Mouse (Mus musculus): Measurements from ENCODE around the gene Fig4.

Fig4 gene

GRCm38 (mm10) chr10:41302689-41303431, at the start of gene Fig4:
Fig4 (minus strand) TSS chr10:41303260.
- peak; percentile 90 to 94 for DNase-seq

DNA sequence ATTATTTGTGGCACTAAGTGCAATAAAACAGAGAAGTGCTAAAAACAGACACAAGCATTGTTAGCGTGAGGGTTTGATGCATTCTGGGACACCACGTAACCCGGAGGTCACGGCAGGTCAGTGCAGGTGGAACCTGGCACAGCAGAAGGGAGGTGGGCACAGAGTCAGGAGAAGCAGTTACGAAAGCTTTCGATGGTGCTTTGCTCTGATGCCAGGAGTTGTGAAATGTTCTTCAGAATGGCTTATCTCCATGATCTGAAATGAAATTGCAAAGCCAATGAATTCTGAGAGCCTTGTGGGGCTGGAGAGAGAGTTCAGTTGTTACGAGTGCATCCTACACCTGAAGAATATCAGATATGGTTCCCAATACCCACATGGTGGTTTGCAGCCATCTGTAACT, 38.3 kb upstream of the Fig4 start:
- no peak for DNase-seq

GRCm38 (mm10) chr10:41332533-41333043, 29.5 kb upstream of the Fig4 start:
- no peak for DNase-seq

- DNase-seq, result no peak
Measured at GRCm38 (mm10) chr10:41315866-41316265, 12.8 kb upstream of the Fig4 start.

DNA sequence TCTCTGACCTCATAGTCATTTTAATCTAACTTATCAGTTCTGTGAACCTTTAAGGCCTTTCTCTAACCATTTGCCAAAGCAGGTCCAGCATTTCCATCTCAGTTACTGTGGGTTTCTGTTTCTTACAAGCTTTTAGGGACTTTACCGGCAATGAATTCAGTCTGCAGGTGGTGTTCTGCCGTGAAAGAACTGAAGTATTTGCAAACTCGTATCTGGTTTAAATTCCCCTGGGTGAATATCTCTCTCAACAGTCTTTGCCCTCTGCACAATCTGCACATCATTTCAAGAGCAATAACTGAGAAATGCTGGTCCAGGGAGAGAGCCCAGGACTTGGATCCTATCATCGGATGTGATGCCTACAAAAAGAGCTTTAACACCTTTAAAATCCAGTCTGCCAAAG, 5.1 kb upstream of the Fig4 start:
- DNase-seq, result no peak

GRCm38 (mm10) chr10:41304961-41305455, 1.9 kb upstream of the Fig4 start:
- no peak for DNase-seq

DNA sequence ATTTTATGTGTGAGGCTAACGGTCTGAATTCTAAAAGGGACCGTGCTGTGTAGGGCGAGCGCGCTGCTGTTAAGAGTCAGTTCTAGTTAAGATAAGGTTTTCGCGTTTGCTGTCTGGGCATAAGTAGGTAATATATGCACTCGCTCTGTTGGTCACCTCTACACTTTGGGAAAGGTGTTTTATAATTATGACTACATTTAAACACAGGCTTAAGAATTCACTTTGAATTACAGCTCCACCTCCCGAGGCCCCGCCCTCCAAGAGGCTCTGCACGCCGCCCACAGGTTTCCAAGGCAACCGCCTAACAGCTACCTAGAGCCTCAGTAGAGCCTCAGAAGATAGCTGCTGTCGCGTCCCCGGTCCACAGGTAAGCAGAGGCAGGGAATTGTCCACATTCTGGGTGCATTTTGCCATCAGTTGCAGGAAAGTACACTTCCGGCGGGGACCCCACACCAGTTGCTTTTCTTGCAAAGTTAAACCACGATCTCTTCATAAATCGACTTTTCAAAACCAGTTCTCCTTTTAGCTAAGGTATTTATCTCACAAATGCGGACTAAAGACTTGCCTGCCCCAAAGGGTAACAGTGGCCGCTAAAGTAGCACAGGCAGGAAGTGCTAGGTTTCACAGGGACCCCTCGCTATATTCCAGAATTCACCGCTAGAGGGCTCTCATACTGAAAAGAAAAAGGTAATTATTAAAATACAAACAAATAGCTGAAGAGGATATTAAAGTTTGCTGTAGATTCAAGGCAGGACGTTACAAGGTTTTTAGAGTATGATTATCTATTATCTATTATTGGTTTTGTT, 782 bp upstream of the Fig4 start, which contains the start of gene Ak9:
Gene Ak9, plus strand, starts transcription at position 342 of the 806 bp plus-strand sequence.
- DNase-seq, result peak; percentile 88 to 93

DNA sequence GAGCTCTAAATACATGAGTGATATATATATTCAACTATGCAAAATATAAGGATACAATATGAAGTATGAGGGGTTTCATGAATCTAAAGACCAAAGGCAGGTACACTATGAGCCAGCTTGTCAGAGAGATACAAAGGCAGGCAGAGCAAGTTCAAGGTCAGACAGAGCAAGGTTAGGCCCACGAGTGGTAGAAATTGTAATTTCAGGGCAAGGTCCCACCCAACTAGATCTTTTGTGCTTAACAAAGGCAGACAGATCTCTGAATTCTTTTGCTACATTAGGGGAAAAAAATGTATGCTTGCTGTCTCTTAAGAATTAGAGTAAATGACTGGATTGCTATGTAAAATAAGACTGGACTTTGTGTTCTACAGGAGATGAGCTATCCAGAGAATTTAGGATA, 2.9 kb downstream of the Fig4 start:
- DNase-seq, result no peak

GRCm38 (mm10) chr10:41295145-41295544, 7.9 kb downstream of the Fig4 start:
- DNase-seq, result peak in 1 of 2 experiments; percentile 19

DNA sequence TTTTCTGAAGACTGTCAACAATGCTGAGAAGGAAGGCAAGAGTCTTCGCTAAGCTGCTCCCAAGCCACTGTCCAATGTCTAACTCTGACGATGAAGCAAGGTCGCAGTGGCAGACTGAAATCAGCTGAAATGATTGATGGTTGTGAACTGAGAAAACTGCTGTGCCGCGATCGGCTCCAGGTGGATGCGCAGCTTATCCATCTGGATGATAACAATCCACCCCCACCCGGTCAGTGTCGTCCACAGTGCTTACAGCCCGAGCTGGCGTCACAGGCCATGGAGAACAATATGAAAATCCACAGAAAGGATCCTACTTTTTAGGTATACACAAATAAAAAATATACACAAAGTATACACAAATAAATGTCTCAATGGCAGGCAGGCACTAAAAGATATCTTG, 8.3 kb downstream of the Fig4 start:
- no peak for DNase-seq

GRCm38 (mm10) chr10:41293019-41293418, 10.0 kb downstream of the Fig4 start:
- DNase-seq, result peak; percentile 32 to 46

- no peak for DNase-seq
Measured at GRCm38 (mm10) chr10:41291021-41291420, 12.0 kb downstream of the Fig4 start.

DNA sequence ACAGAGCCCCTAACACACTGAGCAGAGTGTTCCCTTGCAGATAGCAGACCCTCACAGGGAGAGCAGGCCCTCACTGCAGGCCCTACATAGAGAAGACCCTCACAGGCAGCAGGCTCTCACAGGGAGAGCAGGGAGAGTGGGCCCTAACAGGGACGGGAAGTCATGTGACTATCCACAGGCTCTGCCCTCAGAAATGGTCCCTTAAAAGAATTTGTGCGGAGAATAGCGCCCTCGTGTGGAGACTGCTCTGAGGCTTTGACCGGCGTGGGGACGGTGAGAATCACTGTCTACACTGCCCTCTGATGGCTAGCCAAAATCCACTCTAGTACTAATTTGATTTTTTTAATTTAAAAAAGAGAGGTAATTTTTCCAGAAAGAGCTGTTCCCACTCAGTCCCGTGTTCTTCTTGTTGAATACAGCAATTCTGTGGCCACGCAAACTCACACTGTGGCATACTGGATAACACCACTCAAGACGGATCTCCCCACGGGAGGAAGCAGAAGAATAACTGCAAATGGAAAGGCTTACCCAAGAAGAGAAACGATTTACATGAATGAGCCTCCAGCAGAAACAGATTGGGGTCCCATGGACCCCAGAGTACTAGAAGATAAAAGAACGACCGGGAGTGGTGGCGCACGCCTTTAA, 14.2 kb downstream of the Fig4 start:
- peak; percentile 91 to 92 for DNase-seq

- DNase-seq, result no peak
Measured at GRCm38 (mm10) chr10:41288074-41288473, 15.0 kb downstream of the Fig4 start.

GRCm38 (mm10) chr10:41287618-41288017, 15.4 kb downstream of the Fig4 start:
- no peak for DNase-seq

DNA sequence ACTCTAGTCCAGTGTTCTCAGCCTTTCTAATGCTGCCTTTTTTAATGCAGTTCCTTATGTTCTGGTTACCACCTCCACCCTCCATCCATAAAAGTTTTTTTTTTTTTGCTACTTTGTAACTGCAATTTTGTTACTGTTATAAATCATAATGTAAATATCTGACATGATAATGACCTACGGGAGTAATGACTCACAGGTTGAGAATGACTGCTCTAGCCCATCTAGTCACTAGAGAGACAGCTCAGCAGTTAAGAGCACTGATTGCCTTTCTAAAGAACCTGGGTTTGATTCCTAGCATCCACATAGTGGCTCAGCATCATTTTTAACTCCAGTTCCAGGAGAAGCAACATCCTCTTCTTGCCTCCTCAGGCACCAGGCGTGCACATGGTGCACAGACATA, 21.0 kb downstream of the Fig4 start:
- DNase-seq, result no peak

DNA sequence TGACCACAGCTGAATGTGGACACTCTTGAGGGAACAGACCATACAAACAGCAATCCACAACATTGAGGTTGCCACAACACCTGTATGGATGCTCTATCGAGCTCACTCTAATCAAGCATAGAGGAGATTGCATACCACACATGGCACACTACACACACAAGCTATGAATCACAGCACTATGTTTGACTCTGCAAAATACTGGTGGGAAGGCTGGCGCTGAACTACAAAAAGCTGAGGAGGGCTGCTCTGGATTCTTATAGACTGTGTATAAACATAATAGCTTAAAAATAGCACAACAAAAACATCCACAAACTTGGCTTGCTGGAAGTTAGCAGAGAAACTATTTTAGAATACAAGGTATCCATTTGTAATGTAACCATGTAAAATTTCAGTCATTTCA, 22.3 kb downstream of the Fig4 start:
- DNase-seq, result no peak

DNA sequence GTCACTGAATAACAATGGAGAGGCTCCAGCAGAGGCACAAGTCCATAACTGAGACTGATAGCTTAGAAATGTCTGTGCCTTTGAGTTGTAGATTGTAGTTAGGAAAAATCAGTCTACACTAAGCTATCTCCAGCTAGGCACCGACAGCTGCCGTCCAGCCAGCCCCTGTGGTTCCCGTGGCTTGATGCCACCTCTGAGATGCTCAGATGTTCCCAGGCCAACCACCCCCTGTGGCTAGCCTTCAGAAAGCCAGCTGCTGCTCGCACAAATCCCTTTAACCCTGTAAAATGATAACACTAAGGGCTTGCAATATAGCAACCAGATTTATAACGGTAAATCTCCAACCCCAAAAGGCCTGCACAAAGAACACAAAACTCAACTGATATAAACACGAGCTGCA, 22.9 kb downstream of the Fig4 start:
- no peak for DNase-seq

- no peak for DNase-seq
Measured at GRCm38 (mm10) chr10:41278808-41279207, 24.3 kb downstream of the Fig4 start.

- DNase-seq, result no peak
Measured at GRCm38 (mm10) chr10:41274871-41275270, 28.2 kb downstream of the Fig4 start.

GRCm38 (mm10) chr10:41271860-41272259, 31.2 kb downstream of the Fig4 start:
- peak; percentile 53 to 54 for DNase-seq

- no peak for DNase-seq
Measured at GRCm38 (mm10) chr10:41261889-41262288, 41.2 kb downstream of the Fig4 start.

GRCm38 (mm10) chr10:41261218-41261617, 41.8 kb downstream of the Fig4 start:
- no peak for DNase-seq

All from kidney, postnatal 4 days (tissue).